Mouse (Mus musculus): ENCODE measurements around the gene Hap1. TPM values are rescaled to one million over a fixed set of nuclear protein-coding genes. Genes with fewer than 3 reads are reported as not detected.

The Hap1 gene
- polyA plus RNA-seq, 1 experiment from 2014 or later = 5.6 TPM

DNA sequence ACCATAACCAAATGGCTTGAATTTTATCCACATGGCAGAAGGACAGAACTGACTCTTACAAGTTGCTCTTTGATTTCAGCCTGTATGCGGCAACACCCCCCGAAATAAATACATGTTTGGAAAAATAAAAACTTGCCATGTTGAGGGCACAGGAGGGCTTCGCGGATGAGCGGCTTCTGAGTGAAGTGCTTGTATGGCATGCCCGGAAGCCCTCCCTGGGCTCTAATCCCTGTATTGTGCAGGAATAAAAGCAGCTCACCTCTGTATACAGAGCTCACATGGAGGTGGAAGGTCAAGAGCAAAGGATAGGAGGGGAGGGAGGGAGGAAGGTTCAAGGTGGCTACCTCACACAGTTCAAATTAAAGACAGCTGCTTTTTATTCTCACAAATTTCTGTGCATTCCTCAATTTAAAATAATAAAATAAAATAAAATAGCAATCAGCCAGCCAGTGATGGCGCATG lies 36.0 kb upstream of the Hap1 start:
- H3K27me3 ChIP-seq (ENCODE audit: control insufficient read depth, insufficient read depth, low read length) = no peaks in the 10 kb centered on the region
- 91% methylated on average over 7 of the region's 7 CpGs for WGBS
- peak overlapping the region; percentile 91 for H3K27ac ChIP-seq (ENCODE audit: low read length)
- no peak overlapping the region for H3K4me3 ChIP-seq (ENCODE audit: low read length)
- no peak overlapping the region for H3K9ac ChIP-seq (ENCODE audit: low read length)
- H3K9me3 ChIP-seq (replicated peaks; ENCODE audit: control insufficient read depth, low read length) = no peaks in the 10 kb centered on the region
- no peaks in the 10 kb centered on the region for H3K36me3 ChIP-seq (ENCODE audit: control insufficient read depth, insufficient read depth)
- H3K4me2 ChIP-seq (ENCODE audit: low read depth, low read length) = no peak overlapping the region
- H3K4me1 ChIP-seq (ENCODE audit: control insufficient read depth, insufficient read depth, low read length) = peaks cover 89% of the 10 kb centered on the region
- no peak for ATAC-seq (replicated peaks; ENCODE audit: extremely low read depth, insufficient read depth, low FRiP score)

DNA sequence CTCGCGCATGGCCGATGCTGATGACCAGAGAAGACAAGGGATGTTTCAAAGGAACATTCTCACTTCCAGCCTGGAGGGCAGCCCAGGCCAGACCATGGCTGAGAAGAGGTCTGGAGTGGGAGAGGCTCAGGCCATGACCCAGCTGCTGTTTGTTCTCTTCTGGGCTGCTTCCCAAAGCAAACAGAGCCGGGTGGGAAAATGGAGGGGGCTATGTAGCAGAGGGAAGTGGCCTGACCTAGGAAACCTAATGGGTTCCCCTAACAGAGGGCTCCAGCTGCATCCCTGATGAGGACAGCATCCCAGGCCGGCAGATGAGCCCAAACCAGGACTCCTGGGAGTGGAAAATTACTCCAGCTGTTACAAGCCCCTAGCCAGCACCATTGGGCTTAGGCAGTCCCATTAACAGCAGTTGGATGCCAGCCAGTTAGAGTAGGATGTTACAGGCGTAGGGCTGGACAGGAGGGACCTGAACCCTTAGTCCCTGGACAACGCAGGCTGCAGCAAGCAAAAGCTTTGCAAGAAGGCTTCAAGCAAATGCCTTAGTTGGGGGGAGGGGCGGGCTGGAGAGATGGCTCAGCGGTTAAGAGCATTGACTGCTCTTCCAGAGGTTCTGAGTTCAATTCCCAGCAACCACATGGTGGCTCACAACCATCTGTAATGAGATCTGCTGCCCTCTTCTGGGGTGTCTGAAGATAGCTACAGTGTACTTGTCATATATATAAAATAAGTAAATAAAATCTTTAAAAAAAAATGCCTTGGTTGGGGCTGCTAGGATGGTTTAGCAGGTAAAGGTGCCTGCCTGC lies 35.4 kb upstream of the Hap1 start:
- H3K9ac ChIP-seq (ENCODE audit: low read length) = no peak overlapping the region
- peak overlapping the region; percentile 91 for H3K27ac ChIP-seq (ENCODE audit: low read length)
- H3K27me3 ChIP-seq (ENCODE audit: control insufficient read depth, insufficient read depth, low read length) = no peaks in the 10 kb centered on the region
- H3K4me2 ChIP-seq (ENCODE audit: low read depth, low read length) = peak overlapping the region; percentile 27; the same call in 1 of the 2 replicates
- H3K4me3 ChIP-seq (ENCODE audit: low read length) = no peak overlapping the region
- peaks cover 94% of the 10 kb centered on the region for H3K4me1 ChIP-seq (ENCODE audit: control insufficient read depth, insufficient read depth, low read length)
- H3K9me3 ChIP-seq (replicated peaks; ENCODE audit: control insufficient read depth, low read length) = no peaks in the 10 kb centered on the region
- peak; percentile 33 for ATAC-seq (replicated peaks; ENCODE audit: extremely low read depth, insufficient read depth, low FRiP score)
- WGBS = 38% methylated on average over 9 of the region's 9 CpGs
- no peaks in the 10 kb centered on the region for H3K36me3 ChIP-seq (ENCODE audit: control insufficient read depth, insufficient read depth)

DNA sequence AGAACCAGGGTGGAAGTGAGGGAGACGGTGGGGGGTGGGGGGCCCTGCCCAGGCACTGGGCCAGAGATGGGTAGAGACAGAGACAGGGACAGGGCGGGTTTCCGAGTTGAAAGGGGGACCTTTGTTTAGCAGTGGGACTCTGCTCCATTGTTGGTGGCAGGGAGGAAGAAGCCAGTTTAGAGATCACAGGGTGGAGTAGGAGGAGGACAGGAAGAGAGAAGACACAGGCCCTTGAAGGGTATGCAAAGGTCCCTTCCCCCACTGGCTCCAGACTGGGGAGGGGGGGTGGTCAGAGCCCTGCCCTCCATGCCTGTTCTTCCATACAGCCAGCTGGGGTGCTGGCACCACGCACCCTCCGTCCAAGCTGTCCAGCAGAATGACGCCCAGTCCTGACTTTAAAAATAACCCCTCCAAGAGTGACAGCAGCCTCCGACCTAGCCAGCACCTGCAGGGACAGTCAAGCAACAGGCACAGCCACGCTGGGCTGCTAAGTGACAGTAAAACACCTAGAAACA lies 34.1 kb upstream of the Hap1 start:
- no peaks in the 10 kb centered on the region for H3K9me3 ChIP-seq (replicated peaks; ENCODE audit: control insufficient read depth, low read length)
- peaks cover 11% of the 10 kb centered on the region for H3K36me3 ChIP-seq (ENCODE audit: control insufficient read depth, insufficient read depth)
- no peak overlapping the region for H3K4me3 ChIP-seq (ENCODE audit: low read length)
- H3K4me2 ChIP-seq (ENCODE audit: low read depth, low read length) = peak overlapping the region; percentile 27
- H3K27me3 ChIP-seq (ENCODE audit: control insufficient read depth, insufficient read depth, low read length) = no peaks in the 10 kb centered on the region
- H3K27ac ChIP-seq (ENCODE audit: low read length) = peak overlapping the region; percentile 91
- peak; percentile 20 for ATAC-seq (replicated peaks; ENCODE audit: extremely low read depth, insufficient read depth, low FRiP score)
- peaks cover 85% of the 10 kb centered on the region for H3K4me1 ChIP-seq (ENCODE audit: control insufficient read depth, insufficient read depth, low read length)
- peak overlapping the region; percentile 56 for H3K9ac ChIP-seq (ENCODE audit: low read length)
- 14% methylated on average over 8 of the region's 8 CpGs for WGBS

DNA sequence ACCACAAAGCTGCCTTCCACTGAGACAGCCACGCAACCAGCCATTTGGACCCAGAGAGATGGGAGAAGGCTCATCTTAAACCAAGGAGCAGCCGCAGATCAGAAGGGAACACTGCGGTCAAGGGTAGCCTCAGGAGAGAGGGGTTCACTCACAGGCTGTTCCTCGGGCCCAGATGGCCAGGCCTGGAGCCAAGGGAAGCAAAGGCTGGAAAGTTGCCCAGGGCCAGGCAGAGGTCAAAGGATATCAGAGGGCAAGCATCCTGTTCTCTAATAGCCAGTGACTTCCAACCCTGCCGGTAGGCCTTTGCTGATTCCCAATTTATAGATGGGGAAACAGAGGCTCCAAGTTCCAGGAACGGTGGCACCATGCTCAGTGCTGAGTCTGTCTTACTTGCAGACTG lies 32.7 kb upstream of the Hap1 start:
- WGBS = 38% methylated on average over 6 of the region's 6 CpGs
- Histone ChIP-seq H3K4me1 (ENCODE audit: control insufficient read depth, insufficient read depth, low read length) (peaks cover 71% of the 10 kb centered on the region), H3K4me2 (ENCODE audit: low read depth, low read length) (peak overlapping the region; percentile 59)

DNA sequence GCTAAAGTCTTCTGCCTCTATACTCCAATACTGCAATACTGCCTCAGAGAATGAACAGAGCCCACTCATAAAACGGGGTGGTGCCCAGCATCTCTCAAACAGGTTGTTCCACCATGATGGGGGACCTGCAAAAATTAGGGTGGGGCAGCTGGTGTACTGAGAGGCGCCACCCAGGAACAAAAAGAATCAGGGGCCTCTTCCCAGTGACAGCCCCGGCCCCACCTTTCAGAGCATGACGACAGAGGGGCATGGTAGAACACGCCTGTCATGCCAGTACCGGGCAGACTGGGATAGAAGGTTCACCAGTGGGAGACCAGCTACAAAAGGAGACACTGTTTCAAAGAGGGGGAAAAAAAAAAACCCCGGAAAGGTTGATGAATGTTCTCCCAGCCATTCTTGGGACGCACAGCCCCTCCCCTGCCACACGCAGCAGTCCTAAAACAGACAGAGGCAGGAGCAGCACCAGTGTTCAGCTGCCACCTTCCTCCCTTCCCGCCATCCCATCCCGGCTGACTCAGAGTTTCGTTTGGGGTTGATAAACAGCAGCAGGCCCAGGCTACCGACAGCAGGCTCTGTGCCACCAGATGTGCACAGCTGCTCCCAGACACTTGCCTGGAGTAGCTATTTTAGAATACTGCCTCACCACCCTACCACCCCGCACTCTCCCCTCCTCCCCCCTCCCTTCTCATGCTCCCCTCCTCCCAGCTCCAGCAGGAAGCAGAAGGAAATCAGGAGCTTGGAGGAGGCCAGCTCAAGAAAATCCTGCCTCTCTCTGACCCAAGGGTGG lies 31.9 kb upstream of the Hap1 start:
- H3K27me3 ChIP-seq (ENCODE audit: control insufficient read depth, insufficient read depth, low read length) = no peaks in the 10 kb centered on the region
- H3K4me3 ChIP-seq (ENCODE audit: low read length) = peak overlapping the region; percentile 11
- peak overlapping the region; percentile 94 for H3K27ac ChIP-seq (ENCODE audit: low read length)
- peak overlapping the region; percentile 59 for H3K4me2 ChIP-seq (ENCODE audit: low read depth, low read length)
- H3K9me3 ChIP-seq (replicated peaks; ENCODE audit: control insufficient read depth, low read length) = no peaks in the 10 kb centered on the region
- H3K9ac ChIP-seq (ENCODE audit: low read length) = peak overlapping the region; percentile 66
- 23% methylated on average over 14 of the region's 14 CpGs for WGBS
- ATAC-seq (replicated peaks; ENCODE audit: extremely low read depth, insufficient read depth, low FRiP score) = peak; percentile 68
- H3K36me3 ChIP-seq (ENCODE audit: control insufficient read depth, insufficient read depth) = peaks cover 28% of the 10 kb centered on the region
- H3K4me1 ChIP-seq (ENCODE audit: control insufficient read depth, insufficient read depth, low read length) = peaks cover 63% of the 10 kb centered on the region

More for the DNA sequence above, 32.7 kb upstream of the Hap1 start:
- no peak for ATAC-seq (replicated peaks; ENCODE audit: extremely low read depth, insufficient read depth, low FRiP score)
- Histone ChIP-seq H3K27ac (ENCODE audit: low read length) (peak overlapping the region; percentile 94), H3K9me3 (replicated peaks; ENCODE audit: control insufficient read depth, low read length) (no peaks in the 10 kb centered on the region), H3K36me3 (ENCODE audit: control insufficient read depth, insufficient read depth) (peaks cover 21% of the 10 kb centered on the region), H3K9ac (ENCODE audit: low read length) (peak overlapping the region; percentile 66), H3K27me3 (ENCODE audit: control insufficient read depth, insufficient read depth, low read length) (no peaks in the 10 kb centered on the region), H3K4me3 (ENCODE audit: low read length) (peak overlapping the region; percentile 3; the same call in 1 of the 2 replicates)

DNA sequence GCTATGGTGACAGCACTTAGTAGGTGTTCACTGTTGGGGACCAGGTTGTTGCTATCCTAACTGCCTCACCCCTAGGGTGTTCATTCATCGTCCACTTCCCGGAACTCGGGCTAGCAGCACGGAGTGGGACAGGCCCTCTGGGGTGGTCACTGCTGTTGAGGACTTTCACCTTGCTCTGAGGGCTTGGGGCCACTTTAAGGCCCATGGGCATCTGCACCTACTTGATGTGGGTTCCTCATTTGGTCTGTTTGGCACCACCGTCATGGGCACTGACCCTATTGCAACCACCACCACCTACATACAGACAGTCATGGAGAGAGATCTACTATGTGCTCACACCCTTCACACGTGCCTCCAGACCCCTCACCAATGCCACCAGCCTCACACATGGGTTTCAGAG lies 31.2 kb upstream of the Hap1 start:
- ATAC-seq (replicated peaks; ENCODE audit: extremely low read depth, insufficient read depth, low FRiP score) = no peak
- Histone ChIP-seq H3K9me3 (replicated peaks; ENCODE audit: control insufficient read depth, low read length) (no peaks in the 10 kb centered on the region), H3K4me1 (ENCODE audit: control insufficient read depth, insufficient read depth, low read length) (peaks cover 57% of the 10 kb centered on the region), H3K27me3 (ENCODE audit: control insufficient read depth, insufficient read depth, low read length) (no peaks in the 10 kb centered on the region), H3K9ac (ENCODE audit: low read length) (peak overlapping the region; percentile 66), H3K4me2 (ENCODE audit: low read depth, low read length) (peak overlapping the region; percentile 59), H3K4me3 (ENCODE audit: low read length) (no peak overlapping the region), H3K27ac (ENCODE audit: low read length) (peak overlapping the region; percentile 94), H3K36me3 (ENCODE audit: control insufficient read depth, insufficient read depth) (peaks cover 34% of the 10 kb centered on the region)
- 85% methylated on average over 6 of the region's 6 CpGs for WGBS

DNA sequence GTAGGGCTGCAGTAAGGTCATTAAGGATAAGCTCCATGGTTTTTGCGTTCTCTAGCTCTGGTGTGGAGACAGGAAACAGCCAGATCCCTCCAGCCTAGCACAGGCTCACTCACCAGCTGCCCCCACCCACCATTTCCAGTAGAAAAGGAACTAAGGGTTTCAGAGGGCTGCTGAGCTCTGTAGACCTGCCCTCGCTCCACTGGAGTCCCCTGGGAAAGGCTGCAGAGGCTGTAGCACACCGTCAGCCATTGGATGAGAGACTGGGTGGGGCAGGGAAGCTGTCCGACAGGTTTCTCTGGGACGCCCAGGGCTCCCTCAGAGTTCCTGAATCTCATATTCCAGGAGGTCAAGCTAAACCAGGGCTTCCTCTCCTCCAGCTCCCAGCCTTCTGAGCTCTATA lies 30.7 kb upstream of the Hap1 start:
- peak overlapping the region; percentile 94 for H3K27ac ChIP-seq (ENCODE audit: low read length)

DNA sequence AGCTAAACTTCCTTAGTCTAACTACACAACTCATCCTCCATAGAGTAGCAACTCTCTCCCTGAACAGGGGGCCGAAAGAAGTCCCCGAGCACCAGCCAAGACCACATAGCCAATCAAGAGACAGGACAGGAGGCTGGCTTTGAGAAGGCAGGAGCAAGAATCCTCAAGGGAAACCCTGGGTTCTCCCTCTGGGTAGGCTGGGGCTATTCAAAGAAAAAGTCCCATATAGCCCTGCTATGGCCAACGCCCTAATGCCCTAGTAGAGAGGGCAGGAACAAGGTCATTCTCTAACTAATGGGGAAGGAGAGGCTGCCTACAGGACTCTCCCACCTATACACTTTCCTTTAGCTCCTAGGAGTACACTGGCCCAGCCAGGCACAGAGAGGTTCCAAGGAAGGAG lies 29.1 kb upstream of the Hap1 start:
- peaks cover 49% of the 10 kb centered on the region for H3K36me3 ChIP-seq (ENCODE audit: control insufficient read depth, insufficient read depth)
- WGBS = 86% methylated on average over 3 of the region's 3 CpGs
- H3K27ac ChIP-seq (ENCODE audit: low read length) = no peak overlapping the region
- H3K9ac ChIP-seq (ENCODE audit: low read length) = no peak overlapping the region
- H3K4me1 ChIP-seq (ENCODE audit: control insufficient read depth, insufficient read depth, low read length) = peaks cover 37% of the 10 kb centered on the region
- no peak overlapping the region for H3K4me3 ChIP-seq (ENCODE audit: low read length)
- no peaks in the 10 kb centered on the region for H3K9me3 ChIP-seq (replicated peaks; ENCODE audit: control insufficient read depth, low read length)
- no peak overlapping the region for H3K4me2 ChIP-seq (ENCODE audit: low read depth, low read length)
- no peaks in the 10 kb centered on the region for H3K27me3 ChIP-seq (ENCODE audit: control insufficient read depth, insufficient read depth, low read length)
- no peak for ATAC-seq (replicated peaks; ENCODE audit: extremely low read depth, insufficient read depth, low FRiP score)

More for the DNA sequence above, 30.7 kb upstream of the Hap1 start:
- Histone ChIP-seq H3K36me3 (ENCODE audit: control insufficient read depth, insufficient read depth) (peaks cover 40% of the 10 kb centered on the region), H3K9me3 (replicated peaks; ENCODE audit: control insufficient read depth, low read length) (no peaks in the 10 kb centered on the region), H3K4me2 (ENCODE audit: low read depth, low read length) (no peak overlapping the region), H3K4me3 (ENCODE audit: low read length) (no peak overlapping the region), H3K9ac (ENCODE audit: low read length) (no peak overlapping the region), H3K27me3 (ENCODE audit: control insufficient read depth, insufficient read depth, low read length) (no peaks in the 10 kb centered on the region), H3K4me1 (ENCODE audit: control insufficient read depth, insufficient read depth, low read length) (peaks cover 52% of the 10 kb centered on the region)
- WGBS = 55% methylated on average over 5 of the region's 5 CpGs
- ATAC-seq (replicated peaks; ENCODE audit: extremely low read depth, insufficient read depth, low FRiP score) = no peak

DNA sequence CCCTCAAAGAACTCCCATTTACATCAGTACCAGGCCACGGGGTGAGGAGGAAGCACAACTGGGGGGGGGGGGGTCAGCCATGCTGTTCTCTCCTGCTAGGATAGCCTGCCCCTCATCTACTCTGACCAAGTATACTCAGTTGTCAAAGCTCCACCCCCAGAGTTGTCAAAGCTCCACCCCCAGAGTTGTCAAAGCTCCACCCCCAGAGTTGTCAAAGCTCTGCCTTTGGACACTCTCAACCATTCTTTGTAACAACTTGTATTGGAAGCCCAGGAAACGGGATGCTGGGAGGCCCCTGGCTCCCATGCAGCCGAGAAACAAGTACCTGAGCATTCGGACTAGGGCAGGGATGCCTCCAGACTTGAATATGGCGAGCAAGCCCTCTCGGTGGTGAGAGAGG lies 26.8 kb upstream of the Hap1 start:
- no peak for ATAC-seq (replicated peaks; ENCODE audit: extremely low read depth, insufficient read depth, low FRiP score)
- no peaks in the 10 kb centered on the region for H3K9me3 ChIP-seq (replicated peaks; ENCODE audit: control insufficient read depth, low read length)
- WGBS = 79% methylated on average over 6 of the region's 6 CpGs
- H3K27ac ChIP-seq (ENCODE audit: low read length) = no peak overlapping the region
- H3K4me1 ChIP-seq (ENCODE audit: control insufficient read depth, insufficient read depth, low read length) = peaks cover 13% of the 10 kb centered on the region
- H3K4me2 ChIP-seq (ENCODE audit: low read depth, low read length) = no peak overlapping the region
- no peak overlapping the region for H3K4me3 ChIP-seq (ENCODE audit: low read length)
- H3K36me3 ChIP-seq (ENCODE audit: control insufficient read depth, insufficient read depth) = peaks cover 69% of the 10 kb centered on the region
- no peak overlapping the region for H3K9ac ChIP-seq (ENCODE audit: low read length)
- no peaks in the 10 kb centered on the region for H3K27me3 ChIP-seq (ENCODE audit: control insufficient read depth, insufficient read depth, low read length)
